Mouse (Mus musculus) heart, embryonic 12.5 days (tissue): Measurements from ENCODE around the gene Ctsf. TPM values are rescaled to one million over a fixed set of nuclear protein-coding genes. Genes with fewer than 3 reads are reported as not detected.

Experiments used
- ATAC-seq: fragments of 200-750 bp; cut with Nextera tagmentation; 2 replicates; pipeline ENCODE4 v1.8.0; 2017; ENCODE audit warnings: moderate TSS enrichment, moderate library complexity; ENCODE audit not compliant: insufficient number of reproducible peaks, low FRiP score
- H3K27ac ChIP-seq: fragments of 300-500 bp; sonication (generic); 2 replicates; pipeline ENCODE4 v1.5.1; 2016; ENCODE audit warnings: mild to moderate bottlenecking, moderate library complexity; ENCODE audit not compliant: poor library complexity, severe bottlenecking
- H3K27me3 ChIP-seq: fragments of 300-500 bp; sonication (generic); replicated peaks from 2 replicates; pipeline ENCODE4 v1.6.1; 2016; ENCODE audit warnings: mild to moderate bottlenecking, moderate library complexity
- H3K36me3 ChIP-seq: fragments of 300-500 bp; sonication (generic); 2 replicates; pipeline ENCODE4 v1.6.1; 2016; ENCODE audit warnings: mild to moderate bottlenecking, moderate library complexity
- H3K4me1 ChIP-seq: fragments of 300-500 bp; sonication (generic); replicated peaks from 2 replicates; pipeline ENCODE4 v1.6.1; 2016; ENCODE audit warnings: mild to moderate bottlenecking
- H3K4me2 ChIP-seq: fragments of 300-500 bp; sonication (generic); 2 replicates; pipeline ENCODE4 v1.6.1; 2016; ENCODE audit warnings: mild to moderate bottlenecking, moderate library complexity
- H3K4me3 ChIP-seq: fragments of 300-500 bp; sonication (generic); 2 replicates; pipeline ENCODE4 v1.5.1; 2016; ENCODE audit warnings: mild to moderate bottlenecking
- H3K9ac ChIP-seq: fragments of 300-500 bp; sonication (generic); 2 replicates; pipeline ENCODE4 v1.6.1; 2016; ENCODE audit warnings: mild to moderate bottlenecking, moderate library complexity
- H3K9me3 ChIP-seq: fragments of 300-500 bp; sonication (generic); replicated peaks from 2 replicates; pipeline ENCODE4 v1.6.1; 2016; ENCODE audit warnings: mild to moderate bottlenecking, moderate library complexity
- WGBS: fragments of 180-500 bp; shearing (Covaris S2); methylation state at CpG from one replicate; pipeline ENCODE4 v1.1.7; 2016; 5-methylcytosine and 5-hydroxymethylcytosine counted together
- polyA plus RNA-seq: library from polyadenylated mRNA; unstranded; fragments of >200 nt; fragmentation: Nextera tagmentation; extraction: Ambion mirVana; gene quantifications from 2 replicates; pipeline ENCODE4 v1.2.1, GENCODE M21; 2016

Gene Ctsf
- polyA plus RNA-seq, 1 experiment from 2014 or later, result 41.1 TPM

DNA sequence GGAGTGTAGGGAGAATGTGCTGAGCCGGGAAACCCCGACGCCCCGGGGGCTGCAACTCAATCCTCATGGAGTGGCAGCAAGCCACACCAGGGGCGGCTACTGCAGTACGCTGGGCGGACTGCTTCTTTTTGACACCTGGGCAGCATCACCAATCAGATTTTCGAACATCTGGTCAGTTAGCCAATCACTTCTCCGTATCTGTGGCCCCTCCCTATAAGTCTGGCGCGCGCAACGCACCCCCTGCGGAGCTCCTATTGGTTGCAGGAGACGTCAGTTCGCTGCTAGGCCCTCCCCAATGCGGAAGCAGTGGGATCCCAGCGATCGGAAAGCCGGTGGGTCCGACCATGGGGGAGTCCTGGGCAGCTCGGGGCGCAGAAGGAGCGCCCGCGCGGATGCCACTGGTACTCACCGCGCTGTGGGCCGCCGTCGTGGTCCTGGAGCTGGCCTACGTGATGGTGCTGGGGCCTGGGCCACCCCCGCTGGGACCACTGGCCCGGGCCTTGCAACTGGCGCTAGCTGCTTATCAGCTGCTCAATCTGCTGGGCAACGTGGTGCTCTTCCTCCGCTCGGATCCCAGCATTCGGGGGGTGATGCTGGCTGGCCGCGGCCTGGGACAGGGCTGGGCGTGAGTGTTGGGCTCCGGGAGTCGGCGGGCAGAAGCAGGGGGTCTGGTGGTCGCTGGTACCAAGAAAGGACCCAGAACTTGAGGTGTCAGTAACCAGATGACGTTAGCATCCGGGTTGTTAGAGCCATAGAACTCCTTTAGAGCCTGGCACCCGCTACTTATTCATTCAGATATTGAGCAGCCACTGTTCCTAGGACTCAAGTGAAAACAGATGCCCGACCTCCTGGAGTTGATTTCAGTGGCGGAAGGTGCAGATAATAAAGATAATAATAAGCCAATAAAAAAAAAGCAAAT, 23.7 kb downstream of the Ctsf start, which contains the start of gene Zdhhc24:
Gene Zdhhc24 (plus strand): TSS at position 264 of the 919 bp plus-strand sequence.
- under 1% methylated on average over 52 of the region's 52 CpGs for WGBS
- peaks cover 12% of the 10 kb centered on the region for H3K4me1 ChIP-seq
- H3K27me3 ChIP-seq, result peaks cover 8% of the 10 kb centered on the region; the same call in 1 of the 2 replicates
- H3K9ac ChIP-seq, result peak within 1 kb of the TSS; percentile 86
- H3K4me3 ChIP-seq, result peak within 1 kb of the TSS; percentile 97
- no peaks in the 10 kb centered on the region for H3K9me3 ChIP-seq
- peak within 1 kb of the TSS; percentile 45 for H3K27ac ChIP-seq
- H3K4me2 ChIP-seq, result peak within 1 kb of the TSS; percentile 87
- peak; percentile 98 for ATAC-seq
- no peaks in the 10 kb centered on the region for H3K36me3 ChIP-seq

DNA sequence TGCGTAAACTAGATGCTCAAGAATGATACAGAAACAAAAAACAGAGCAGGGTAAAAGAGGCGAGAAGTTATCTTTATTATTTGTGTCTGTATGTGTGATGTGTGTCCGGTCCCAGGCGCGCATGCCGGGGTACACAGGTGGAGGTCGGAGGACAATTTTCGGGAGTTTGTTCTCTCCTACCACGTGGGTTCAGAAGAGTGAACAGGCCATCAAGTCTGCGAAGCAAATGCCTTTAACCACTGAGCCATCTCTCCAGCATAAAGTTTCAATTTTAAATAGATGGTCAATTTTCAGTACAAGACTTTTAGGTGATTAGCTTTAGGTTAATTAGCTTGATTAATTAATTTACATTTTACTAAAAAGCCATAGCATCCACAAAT, 24.4 kb downstream of the Ctsf start:
- Histone ChIP-seq H3K27me3 (peaks cover 8% of the 10 kb centered on the region; the same call in 1 of the 2 replicates), H3K4me2 (peak overlapping the region; percentile 87), H3K4me1 (peaks cover 12% of the 10 kb centered on the region), H3K27ac (no peak overlapping the region), H3K4me3 (peak overlapping the region; percentile 97), H3K9ac (0 out of 2 replicates have a peak overlapping the region, but pooled peaks have one; percentile 86), H3K36me3 (no peaks in the 10 kb centered on the region), H3K9me3 (no peaks in the 10 kb centered on the region)
- ATAC-seq, result no peak
- WGBS, result 65% methylated on average over 10 of the region's 10 CpGs

DNA sequence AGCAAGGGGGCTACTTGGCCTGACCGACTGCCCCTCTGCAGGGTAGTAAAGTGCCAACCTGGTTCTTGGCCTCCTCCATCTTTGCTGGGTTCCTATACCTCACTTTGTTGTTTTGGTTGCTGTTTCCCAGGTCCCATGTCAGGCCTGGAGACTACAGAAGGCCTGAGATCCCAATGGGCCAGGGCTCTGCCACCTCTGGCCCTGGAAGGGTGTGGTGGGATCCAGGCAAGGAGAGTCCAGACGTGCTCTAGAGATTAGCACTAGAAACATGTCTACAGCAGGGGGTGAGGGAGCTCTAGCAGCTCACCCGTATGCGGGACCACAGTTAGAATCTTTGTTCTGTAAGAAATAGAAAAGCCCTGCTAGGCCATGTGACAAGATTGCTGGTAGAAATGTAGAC, 29.0 kb downstream of the Ctsf start:
- WGBS, result 73% methylated on average over 4 of the region's 4 CpGs
- Histone ChIP-seq H3K36me3 (no peaks in the 10 kb centered on the region), H3K27ac (no peak overlapping the region), H3K27me3 (no peaks in the 10 kb centered on the region), H3K4me2 (no peak overlapping the region), H3K9ac (no peak overlapping the region), H3K4me1 (peaks cover 4% of the 10 kb centered on the region; the same call in 1 of the 2 replicates), H3K9me3 (no peaks in the 10 kb centered on the region), H3K4me3 (no peak overlapping the region)
- ATAC-seq, result no peak

DNA sequence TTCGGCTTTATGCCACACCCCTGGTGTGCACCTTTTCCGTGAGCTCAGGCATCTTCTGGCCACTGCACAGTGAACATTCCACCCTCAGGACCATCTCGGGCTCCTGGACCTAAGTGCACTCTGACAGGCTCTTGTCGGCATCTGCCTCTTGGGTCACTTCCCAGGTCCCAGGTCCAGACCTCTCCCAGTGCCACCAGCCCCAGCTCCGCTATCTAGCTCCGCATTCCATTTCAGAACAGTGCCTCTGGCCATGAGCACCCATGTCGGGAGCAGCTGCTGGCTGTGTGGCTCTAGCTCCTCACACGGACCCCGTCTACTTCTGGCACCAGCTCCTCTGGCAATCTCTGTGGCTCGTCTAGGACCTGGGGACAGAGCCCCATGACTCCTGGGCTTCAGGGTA, 34.9 kb downstream of the Ctsf start:
- WGBS, result 61% methylated on average over 10 of the region's 10 CpGs

DNA sequence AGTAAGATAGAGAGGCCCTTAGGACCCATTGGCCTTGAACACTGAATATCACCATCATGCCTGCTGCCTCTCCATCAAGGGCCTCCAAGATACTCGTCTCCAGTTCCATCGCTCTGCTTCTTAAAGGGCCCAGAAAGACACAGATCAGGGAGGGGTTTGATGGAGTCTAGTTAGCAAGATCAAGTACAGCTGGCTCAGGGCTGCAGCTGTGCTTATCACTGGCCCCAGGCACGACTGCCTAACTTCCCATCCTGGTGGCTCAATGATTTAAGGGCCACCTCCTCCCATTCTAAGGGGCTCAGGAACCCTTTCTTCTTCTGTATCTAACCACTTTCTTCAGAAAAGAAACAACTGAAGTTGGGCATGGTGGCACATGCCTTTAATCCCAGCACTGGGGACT, 36.9 kb downstream of the Ctsf start:
- 74% methylated on average over 3 of the region's 3 CpGs for WGBS
- Histone ChIP-seq H3K4me3 (no peak overlapping the region), H3K4me2 (no peak overlapping the region), H3K4me1 (no peaks in the 10 kb centered on the region), H3K27ac (no peak overlapping the region), H3K9ac (no peak overlapping the region), H3K27me3 (peaks cover 27% of the 10 kb centered on the region), H3K9me3 (no peaks in the 10 kb centered on the region), H3K36me3 (no peaks in the 10 kb centered on the region; the same call in 1 of the 2 replicates)
- no peak for ATAC-seq

More for the DNA sequence above, 34.9 kb downstream of the Ctsf start:
- Histone ChIP-seq H3K9me3 (no peaks in the 10 kb centered on the region), H3K36me3 (no peaks in the 10 kb centered on the region; the same call in 1 of the 2 replicates), H3K4me2 (no peak overlapping the region), H3K9ac (no peak overlapping the region), H3K4me3 (no peak overlapping the region), H3K27ac (no peak overlapping the region), H3K27me3 (peaks cover 25% of the 10 kb centered on the region), H3K4me1 (no peaks in the 10 kb centered on the region)
- no peak for ATAC-seq

- Histone ChIP-seq H3K27ac (no peak overlapping the region), H3K4me1 (no peaks in the 10 kb centered on the region; the same call in 1 of the 2 replicates), H3K4me2 (peak overlapping the region; percentile 9; the same call in 1 of the 2 replicates), H3K9me3 (no peaks in the 10 kb centered on the region), H3K27me3 (peaks cover 11% of the 10 kb centered on the region; the same call in 1 of the 2 replicates), H3K36me3 (no peaks in the 10 kb centered on the region; the same call in 1 of the 2 replicates), H3K4me3 (no peak overlapping the region), H3K9ac (no peak overlapping the region)
- WGBS, result 49% methylated on average over 21 of the region's 21 CpGs
- 0 out of 2 replicates have a peak, but pooled peaks have one; percentile 15 for ATAC-seq
Measured at GRCm38 (mm10) chr19:4896780-4897520, 42.0 kb downstream of the Ctsf start.

DNA sequence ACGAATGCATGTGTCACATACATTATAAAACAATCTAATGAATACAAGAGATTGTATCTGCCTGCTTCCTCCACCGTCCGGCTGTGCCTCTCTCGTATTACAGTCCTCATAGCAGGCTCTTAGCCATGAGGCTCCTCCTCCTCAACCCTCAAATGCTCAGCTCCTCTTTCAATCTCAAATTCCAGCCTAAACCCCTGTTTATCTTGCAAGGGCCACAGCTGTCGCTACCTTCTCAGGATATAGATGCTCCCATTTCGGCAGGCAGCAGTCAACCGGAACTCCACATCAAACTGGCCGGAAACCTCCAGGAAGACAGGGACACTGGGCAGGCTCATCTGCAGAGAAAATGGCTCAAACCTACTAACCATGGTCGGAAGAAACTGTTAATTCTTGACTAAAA, 44.0 kb downstream of the Ctsf start:
- no peak for ATAC-seq
- H3K36me3 ChIP-seq, result no peaks in the 10 kb centered on the region
- H3K9ac ChIP-seq, result no peak overlapping the region
- H3K4me1 ChIP-seq, result no peaks in the 10 kb centered on the region; the same call in 1 of the 2 replicates
- 0 out of 2 replicates have a peak, but pooled peaks cover 4% of the 10 kb centered on the region for H3K27me3 ChIP-seq
- WGBS, result 68% methylated on average over 9 of the region's 9 CpGs
- H3K27ac ChIP-seq, result no peak overlapping the region
- H3K4me3 ChIP-seq, result no peak overlapping the region
- H3K4me2 ChIP-seq, result no peak overlapping the region
- H3K9me3 ChIP-seq, result no peaks in the 10 kb centered on the region

DNA sequence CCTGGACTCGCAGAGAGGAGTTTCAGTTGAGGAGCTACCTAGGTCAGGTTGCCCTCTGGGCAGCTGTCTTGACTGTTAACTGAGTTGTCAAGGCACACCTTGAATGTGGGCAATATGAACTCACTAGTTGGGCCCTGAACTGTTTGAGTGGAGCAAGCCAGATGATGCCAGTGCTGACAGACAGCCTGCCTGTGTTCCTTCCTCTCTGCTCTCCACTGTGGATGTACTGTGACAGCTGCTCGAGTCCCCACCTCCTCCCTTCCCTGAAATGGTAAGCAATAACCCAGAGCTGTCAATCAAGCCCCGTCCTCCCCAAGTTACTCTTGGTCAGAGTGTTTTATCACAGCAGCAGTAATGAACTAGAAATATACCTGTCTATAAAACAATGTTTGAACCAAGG, 45.0 kb downstream of the Ctsf start:
- ATAC-seq, result no peak
- Histone ChIP-seq H3K4me2 (no peak overlapping the region), H3K27me3 (0 out of 2 replicates have a peak, but pooled peaks cover 1% of the 10 kb centered on the region), H3K4me3 (no peak overlapping the region), H3K36me3 (no peaks in the 10 kb centered on the region), H3K9ac (no peak overlapping the region), H3K4me1 (no peaks in the 10 kb centered on the region; the same call in 1 of the 2 replicates), H3K9me3 (no peaks in the 10 kb centered on the region), H3K27ac (no peak overlapping the region)
- WGBS, result 66% methylated on average over 3 of the region's 3 CpGs

DNA sequence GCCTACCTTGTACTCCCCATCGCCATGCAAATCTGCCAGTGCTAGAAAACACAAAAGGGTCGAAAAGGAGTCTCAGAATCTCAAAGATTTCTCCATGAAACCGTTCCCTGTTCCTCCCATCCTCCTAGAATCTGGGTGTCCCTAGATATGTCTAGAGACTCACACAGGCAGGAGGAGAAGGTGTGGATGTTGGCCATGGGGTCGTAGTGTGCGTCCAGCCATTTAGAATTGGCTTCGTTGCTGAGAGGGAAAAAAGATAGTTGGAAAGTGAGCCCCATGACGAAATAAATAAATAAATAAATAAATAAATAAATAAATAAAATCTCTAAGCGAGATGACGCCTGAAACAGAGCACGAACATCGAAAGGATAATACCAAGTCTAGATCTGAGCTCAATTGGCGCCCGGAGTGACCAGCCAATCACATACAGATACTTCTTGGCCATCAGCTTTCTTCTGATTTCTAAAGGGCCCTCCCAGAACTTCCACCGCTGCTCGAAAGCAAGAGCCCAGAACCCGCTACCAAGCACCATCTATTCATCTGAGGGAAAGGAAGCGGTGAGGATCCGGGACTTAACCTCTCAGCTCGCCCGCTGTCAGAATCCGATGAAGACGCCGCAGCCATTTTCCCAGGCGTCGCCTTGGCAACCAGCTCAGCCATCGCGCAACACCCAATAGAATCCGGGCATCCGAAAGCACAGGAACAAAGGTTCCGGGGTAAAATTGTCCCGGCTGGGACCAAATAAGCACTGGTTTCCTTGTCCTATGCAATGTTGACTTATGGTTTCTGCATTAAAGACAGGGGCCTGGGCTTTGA, 51.3 kb downstream of the Ctsf start, which contains the start of gene Bbs1:
Gene Bbs1 (minus strand): TSS at position 650 of the 816 bp plus-strand sequence.
- Histone ChIP-seq H3K4me1 (0 out of 2 replicates have a peak, but pooled peaks cover 3% of the 10 kb centered on the region), H3K4me2 (peak within 1 kb of the TSS; percentile 71), H3K27ac (no peak within 1 kb of the TSS), H3K27me3 (no peaks in the 10 kb centered on the region), H3K9me3 (peaks cover 5% of the 10 kb centered on the region; the same call in 1 of the 2 replicates), H3K4me3 (peak within 1 kb of the TSS; percentile 67), H3K36me3 (peaks cover 41% of the 10 kb centered on the region), H3K9ac (peak within 1 kb of the TSS; percentile 66; the same call in 1 of the 2 replicates)
- ATAC-seq, result 0 out of 2 replicates have a peak, but pooled peaks have one; percentile 51
- WGBS, result 10% methylated on average over 31 of the region's 31 CpGs

- Histone ChIP-seq H3K36me3 (peaks cover 57% of the 10 kb centered on the region), H3K27me3 (no peaks in the 10 kb centered on the region), H3K4me1 (0 out of 2 replicates have a peak, but pooled peaks cover 3% of the 10 kb centered on the region), H3K9me3 (peaks cover 5% of the 10 kb centered on the region; the same call in 1 of the 2 replicates), H3K27ac (no peak overlapping the region), H3K4me3 (no peak overlapping the region), H3K9ac (no peak overlapping the region), H3K4me2 (no peak overlapping the region)
- no peak for ATAC-seq
- WGBS, result 76% methylated on average over 4 of the region's 4 CpGs
Measured at GRCm38 (mm10) chr19:4908107-4908506, 53.2 kb downstream of the Ctsf start.
